Mouse (Mus musculus): ENCODE measurements around the gene Blcap. TPM values are rescaled to one million over a fixed set of nuclear protein-coding genes. Genes with fewer than 3 reads are reported as not detected.
"Not testable (repeated sequence)": the region's sequence is repeated elsewhere in the genome, so short reads cannot be mapped to it uniquely, and the experiment has no call there.

The Blcap gene
- polyA plus RNA-seq (2012; rRNA removed) = 33.2 and 43.3 TPM in 2 replicates

DNA sequence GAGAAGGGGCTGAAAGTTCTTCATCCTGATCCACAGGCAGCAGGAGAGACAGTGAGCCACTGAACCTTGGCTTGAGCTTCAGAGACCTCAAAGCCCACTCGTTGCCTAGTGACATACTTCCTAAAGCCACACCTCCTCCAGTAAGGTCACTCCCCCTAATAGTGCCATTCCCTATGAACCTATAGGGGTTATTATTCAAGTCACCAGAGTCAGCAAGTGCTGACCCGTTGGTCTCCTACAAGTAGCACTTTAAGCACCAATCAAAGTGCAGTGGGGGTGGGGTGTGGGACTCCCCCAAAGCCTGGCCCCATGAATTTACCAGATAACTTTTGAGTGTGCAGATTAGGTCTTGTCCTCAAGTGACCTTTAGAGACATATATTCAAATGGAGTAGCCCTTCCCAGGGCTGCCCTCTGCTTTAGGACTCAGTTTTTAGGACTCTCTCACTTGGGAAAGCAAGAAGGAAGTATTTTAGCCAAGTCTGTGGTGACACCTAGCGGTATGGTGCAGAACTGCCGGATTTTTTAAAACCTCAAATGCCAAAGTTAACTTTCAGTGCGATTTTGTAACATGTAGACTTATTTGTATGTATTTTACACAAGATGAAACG lies at the start of gene Blcap:
Gene Blcap (minus strand): TSS at position 51 of the 609 bp plus-strand sequence.
- 11% methylated on average over 6 of the region's 6 CpGs for WGBS
- DNase-seq (ENCODE audit: low read depth, low spot score) = no peak

DNA sequence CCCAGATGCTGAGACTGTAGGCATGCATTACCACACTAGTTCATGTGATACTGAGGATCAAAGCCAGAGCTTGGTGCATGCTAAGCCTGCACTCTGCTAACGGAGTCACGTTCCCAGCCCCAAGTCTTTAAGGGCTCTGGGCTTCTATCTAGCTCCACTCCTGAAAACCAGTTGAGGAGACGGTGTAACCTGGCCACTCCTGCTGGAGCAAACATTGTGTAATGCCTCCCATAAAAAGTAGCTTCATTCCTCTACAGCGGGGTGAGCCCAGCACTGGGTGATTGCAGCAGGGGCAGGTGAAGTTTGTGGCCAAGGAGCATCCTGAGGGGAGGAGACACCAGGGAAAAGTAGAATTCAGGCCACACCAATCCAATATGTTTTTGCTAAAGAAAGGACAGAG lies 47.3 kb upstream of the Blcap start:
- 30% methylated on average over 4 of the region's 4 CpGs for WGBS
- DNase-seq (ENCODE audit: low read depth, low spot score) = no peak

DNA sequence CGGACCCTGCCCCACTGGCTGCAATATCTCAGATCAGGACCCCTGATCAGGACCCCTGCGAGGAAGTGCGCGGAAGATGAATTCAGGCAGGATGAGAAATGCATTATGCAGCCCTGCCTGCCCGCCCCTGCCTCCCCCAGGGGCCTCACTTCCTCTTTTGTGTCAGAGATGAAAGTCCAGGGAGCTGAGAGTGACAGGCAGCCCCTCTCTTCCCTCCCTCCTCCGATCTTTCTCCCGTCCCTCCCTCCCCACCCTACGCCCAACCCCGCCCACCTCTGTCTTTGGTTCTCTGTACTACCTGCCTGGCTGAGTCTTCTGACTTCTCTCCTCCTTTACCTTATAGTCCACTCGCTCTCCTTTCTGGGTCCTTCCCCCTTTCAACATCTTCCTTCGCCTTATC lies 42.9 kb upstream of the Blcap start:
- WGBS = 23% methylated on average over 11 of the region's 11 CpGs
- DNase-seq (ENCODE audit: low read depth, low spot score) = no peak

DNA sequence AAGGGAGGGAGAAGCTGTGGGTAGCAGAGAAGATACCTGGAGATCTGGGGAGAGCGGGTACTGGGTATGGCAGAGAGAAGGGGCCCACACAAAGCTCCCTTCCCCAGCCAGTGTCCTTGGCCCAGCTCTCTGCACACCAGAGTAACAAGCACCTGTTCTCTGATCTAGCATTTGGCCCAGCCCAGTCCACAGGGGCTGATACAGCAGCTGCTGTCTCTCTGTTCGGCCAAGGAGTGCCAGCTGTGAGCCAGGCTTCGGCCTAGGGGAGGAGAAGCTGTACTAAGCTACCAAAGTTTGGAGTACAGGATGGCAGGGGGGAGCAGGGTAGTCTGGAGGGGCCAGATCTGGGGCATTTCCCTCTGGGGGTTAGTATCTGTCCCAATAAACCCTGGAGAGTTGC lies 40.7 kb upstream of the Blcap start:
- no peak for DNase-seq (ENCODE audit: low read depth, low spot score)
- 62% methylated on average over 3 of the region's 3 CpGs for WGBS

DNA sequence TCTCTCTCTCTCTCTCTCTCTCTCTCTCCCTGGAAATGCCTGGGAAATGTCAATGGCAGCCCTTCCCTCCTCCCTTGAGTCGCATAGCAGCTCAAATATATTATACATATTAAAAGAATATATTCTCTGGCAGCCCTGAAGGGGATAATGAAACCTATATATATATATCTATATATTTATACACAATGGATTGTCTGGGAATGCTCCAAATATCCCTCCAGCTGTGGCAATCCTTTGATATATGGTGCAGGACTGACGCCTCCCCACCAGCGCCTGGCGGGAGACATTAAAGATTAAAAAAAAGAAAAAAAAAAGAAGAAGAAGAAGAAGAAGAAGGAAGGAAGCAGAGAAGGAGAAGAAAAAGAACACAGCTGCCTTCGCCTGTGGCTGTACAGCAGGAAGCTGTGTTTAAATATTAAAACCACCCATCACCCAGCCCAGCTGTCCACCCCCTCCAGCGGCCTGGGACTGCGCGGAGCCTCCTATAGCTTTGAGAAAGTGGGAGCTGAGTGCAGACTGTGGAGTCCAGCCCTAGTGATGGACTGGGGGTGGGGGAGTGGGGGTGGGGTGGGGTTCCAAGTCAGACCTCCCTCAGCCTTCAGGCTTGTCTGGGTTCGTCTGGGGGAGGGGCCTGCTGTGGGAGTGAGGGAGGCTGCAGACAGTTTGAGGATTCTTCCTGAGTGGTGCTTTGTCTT lies 36.6 kb upstream of the Blcap start:
- DNase-seq (ENCODE audit: low read depth, low spot score) = no peak
- 40% methylated on average over 9 of the region's 9 CpGs for WGBS

DNA sequence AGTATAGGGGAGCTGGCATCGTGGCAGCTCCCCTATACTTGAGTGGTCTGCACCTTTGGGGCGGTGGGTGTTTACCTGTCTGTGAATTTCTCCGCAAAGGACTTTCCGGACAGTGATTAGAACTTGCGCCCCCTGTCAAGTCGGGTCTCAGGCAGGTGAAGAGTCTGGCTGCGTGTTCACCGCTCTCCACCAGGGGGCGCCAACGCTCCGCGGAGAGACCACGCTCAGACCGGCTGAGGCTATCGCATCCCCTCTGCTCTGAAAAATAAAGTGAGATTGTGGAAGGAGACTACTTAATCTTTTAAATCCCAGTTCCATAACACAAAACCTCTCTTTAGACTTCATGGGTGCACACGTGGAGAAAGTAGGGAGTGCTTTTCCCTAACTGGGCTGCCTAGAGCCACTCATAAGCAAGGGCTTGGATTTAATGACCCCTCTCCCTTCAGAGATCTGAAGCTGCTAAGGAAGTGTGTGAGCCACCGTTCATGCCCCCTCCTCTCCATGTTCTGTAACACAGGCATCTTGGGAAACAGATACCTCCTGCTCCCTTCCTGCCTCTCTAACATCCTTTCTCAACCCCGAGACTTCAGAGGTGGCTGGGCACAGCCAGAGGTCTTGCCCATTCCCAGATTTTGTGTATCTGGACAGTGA lies 34.1 kb upstream of the Blcap start:
- DNase-seq (ENCODE audit: low read depth, low spot score) = no peak
- 8% methylated on average over 18 of the region's 18 CpGs for WGBS

DNA sequence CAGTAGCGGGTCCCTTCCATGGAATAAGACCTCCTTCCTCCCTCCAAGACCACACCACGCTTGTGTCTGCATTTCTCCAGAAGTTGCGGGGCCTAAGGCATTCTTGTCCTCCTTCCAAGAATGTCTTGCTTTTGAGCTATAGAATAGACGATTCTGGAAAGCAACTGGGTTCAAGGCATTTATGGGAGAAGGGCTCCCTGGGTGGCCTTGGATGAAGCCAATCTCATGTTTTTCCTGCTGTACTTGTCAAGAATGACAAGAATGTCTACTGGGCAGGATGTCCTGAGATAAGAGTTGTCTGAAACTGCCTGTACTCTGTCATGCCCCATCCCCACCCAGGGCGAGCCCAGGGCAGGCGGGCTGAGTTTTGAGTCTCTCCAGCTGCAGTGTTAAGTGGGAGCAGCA lies 30.4 kb upstream of the Blcap start:
- no peak for DNase-seq (ENCODE audit: low read depth, low spot score)
- 60% methylated on average over 6 of the region's 6 CpGs for WGBS

DNA sequence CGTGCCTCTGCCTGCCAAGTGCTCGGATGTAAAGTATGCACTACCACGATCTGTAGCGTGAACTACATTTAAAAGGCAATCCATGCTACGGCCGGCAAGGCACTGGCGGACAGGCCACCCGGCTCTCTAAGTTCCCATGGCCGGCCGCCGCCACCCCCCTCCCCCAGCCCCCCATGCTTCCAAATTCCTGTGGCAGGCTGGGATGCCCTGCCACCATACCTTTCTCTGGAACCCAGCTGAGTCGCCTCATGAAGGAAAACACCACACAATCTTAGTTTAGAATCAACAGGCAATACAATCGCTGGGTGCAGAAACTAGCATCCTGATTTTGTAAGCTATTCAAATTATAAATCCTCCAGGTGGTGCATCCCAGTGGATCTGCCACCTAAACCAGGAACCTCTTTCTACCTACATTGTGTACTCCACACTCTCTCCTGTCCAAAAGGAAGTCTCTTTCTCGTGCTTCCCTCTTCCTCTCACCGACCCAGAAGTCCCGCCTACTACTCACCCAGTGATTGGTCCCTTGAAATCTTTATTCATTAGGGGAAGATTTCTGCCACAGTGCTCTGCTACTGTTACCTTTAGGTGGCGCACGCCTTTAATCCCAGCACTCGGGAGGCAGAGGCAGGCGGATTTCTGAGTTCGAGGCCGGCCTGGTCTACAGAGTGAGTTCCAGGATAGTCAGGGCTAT lies 25.9 kb upstream of the Blcap start:
- DNase-seq (ENCODE audit: low read depth, low spot score) = no peak
- 61% methylated on average over 22 of the region's 22 CpGs for WGBS

DNA sequence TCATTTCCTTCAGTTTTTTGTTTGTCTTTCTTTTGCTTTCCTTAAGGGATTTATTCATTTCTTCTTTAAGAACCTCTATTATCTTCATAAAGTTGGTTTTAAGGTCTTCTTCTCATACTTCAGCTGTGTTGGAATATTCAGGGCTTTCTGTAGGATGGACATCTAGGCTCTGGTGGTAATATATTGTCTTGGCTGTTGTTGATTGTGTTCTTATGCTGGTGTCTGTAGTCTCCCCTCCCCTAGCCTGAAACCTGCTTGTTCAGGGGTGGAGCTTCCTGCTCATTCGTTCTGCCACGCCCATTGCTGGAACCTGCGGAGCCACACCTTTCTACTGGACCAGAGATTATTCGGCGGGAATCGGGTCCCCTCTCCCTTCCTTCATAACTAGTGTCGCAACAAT lies 14.3 kb upstream of the Blcap start:
- WGBS = 23% methylated on average over 7 of the region's 7 CpGs
- not testable (repeated sequence) for DNase-seq (ENCODE audit: low read depth, low spot score)

DNA sequence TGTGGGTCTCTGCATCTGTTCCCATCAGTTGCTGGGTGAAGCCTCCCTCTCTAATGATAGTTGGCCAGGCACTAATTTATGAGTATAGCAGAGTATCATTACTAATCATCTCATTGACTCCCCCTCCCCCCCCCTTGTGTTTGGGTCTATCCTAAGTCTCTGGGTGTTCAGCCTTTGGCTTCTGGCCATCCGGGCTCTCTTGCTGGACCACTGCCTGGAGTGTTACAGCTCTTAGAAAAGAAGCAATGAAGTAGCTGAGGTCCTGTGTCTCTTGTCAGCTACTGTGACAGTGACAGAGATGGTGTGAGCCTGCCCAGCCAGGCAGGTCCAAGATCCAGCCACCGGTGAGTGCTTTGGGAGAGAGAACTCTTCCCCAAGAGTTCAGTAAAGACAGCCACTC lies 1.7 kb upstream of the Blcap start:
- WGBS = 57% methylated on average over 2 of the region's 2 CpGs
- no peak for DNase-seq (ENCODE audit: low read depth, low spot score)

DNA sequence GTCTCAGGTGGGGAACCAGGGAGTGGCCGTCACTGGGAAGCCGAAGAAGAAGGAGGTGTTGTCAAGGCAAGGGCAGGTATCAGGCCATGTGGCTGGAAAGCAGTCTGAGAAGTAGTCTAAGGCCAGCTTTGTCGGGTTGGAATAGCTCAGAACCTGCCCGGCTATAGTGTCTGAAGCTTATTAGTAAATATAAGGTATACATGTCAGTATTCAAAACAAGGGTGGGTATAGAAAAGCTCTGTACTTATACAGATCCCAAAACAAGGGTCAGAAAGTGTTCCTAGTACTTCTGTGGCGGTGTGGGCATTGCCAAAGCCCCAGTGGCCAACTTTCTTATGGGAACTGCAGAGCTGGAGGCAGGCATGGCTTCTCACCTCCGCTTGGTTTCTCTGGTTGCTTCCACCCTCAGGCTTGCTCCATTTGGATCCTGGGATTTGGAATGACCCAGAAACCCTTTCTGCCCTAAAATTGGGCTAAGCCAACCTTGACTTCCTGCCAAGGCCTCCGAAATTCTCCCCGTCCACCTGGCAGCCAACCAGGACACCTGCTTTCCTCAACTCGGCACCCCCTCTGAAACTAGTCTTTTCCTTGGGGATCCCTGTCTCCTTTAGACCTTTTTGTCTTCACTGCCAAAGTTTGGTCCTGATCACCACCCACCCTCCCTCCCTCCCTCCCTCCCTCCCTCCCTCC lies 1.1 kb downstream of the Blcap start:
- 47% methylated on average over 9 of the region's 9 CpGs for WGBS
- no peak for DNase-seq (ENCODE audit: low read depth, low spot score)

DNA sequence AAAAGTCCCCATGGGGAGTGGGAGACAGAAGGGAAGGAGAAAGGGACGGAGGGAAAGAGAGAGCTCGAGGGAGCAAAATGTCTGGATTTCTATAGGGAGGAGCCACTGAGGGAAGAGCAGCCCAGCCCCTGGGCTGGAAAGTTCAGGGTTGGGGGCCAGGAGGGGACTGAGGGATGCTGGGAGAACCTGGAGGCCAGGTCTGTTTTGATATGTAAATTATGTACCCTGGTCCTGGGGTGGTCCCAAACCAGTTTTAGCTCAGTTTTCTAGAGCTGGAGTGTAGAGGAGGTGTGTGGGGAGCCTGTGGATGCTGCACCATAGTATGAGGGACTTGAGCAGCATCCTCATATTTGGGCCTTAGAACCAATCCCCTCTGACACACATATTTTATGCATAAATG lies 2.2 kb downstream of the Blcap start:
- WGBS = 65% methylated on average over 2 of the region's 2 CpGs
- no peak for DNase-seq (ENCODE audit: low read depth, low spot score)

DNA sequence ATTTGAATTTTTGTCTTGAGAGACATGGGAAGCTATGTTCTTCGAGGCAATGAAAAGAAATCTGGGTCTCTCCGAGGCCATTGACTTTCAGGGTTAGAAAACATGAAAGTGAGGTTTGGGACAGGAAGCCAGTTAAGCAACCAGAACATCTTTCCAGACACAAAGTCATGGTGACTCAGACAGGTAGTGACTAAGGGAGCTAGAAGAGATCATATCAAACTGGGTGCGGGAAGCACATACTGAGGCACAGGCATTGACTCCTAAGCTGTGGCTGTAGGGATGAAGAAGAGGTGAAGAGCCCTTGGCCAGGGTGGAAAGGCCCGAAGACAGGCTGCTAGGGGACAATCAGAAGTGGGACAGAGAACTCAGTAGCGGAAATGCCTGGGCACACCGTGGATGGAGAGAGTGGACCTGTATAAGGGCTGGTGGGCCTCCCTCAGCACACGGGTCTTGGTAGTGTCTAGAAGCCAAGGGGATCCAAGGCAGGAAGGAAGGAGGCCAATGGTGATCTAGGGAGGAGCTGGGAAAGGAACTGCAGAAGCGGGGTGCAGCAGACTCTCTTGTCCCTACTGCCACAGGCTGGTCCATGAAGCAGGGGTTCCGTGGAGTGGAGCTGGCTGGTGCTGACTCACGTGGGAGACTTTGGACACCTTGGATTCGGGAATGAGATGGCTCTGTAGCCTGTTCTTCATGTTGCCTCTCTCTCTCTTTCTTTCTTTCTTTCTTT lies 3.7 kb downstream of the Blcap start:
- DNase-seq (ENCODE audit: low read depth, low spot score) = no peak
- 75% methylated on average over 11 of the region's 11 CpGs for WGBS

DNA sequence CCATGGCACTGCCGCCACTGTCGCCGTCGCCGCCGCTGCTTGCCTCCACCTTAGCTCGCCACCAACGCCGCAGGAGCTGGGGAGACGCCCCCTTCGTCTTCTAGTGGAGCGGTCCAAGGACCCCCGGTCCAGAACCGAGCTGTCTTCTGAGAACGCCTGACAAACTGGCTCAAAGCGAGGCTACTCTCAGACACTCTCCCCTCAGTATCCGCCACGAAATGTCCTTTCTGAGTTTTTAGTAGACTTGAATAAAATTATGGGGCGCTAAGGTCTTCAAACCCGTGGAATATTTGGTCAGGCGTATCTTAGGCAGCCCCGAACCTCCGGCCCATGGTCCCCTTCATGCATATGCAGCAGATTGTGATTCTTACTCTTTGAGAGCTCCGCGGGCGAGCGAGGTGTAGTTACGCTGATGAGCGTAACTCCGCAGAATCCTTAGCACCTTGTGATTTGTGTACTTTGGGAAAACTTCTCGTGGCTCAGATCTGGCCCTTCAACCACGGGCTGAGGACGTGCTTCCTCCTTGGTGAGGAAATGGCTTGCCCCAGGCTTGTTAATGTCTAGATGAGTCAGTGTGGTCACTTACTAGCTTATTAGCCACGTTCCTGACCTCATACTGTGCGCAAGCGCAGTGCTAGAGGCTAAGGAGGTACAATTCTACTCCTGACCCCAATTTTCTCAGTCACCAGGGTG lies 4.7 kb downstream of the Blcap start:
- WGBS = under 1% methylated on average over 36 of the region's 36 CpGs

DNA sequence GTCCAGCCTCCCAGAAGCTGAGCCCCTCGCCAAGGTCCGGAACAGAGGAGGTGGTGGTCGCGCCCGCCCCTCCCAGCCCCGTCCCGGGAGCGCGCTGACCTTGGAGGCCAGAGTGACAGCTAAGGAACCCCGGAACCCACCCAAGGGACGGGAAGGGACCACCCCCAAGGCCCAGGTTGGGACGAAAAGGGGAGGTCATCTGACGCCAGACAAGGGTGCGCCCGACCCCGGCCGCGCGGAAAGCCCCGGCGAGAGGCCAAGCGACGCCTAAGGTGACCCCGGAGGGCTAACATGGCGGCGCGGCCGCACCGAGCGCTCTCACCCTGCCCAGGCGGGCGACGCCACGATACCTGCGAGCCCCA lies 5.2 kb downstream of the Blcap start:
- under 1% methylated on average over 34 of the region's 35 CpGs for WGBS

More for the DNA sequence above, 4.7 kb downstream of the Blcap start:
- no peak for DNase-seq (ENCODE audit: low read depth, low spot score)

DNA sequence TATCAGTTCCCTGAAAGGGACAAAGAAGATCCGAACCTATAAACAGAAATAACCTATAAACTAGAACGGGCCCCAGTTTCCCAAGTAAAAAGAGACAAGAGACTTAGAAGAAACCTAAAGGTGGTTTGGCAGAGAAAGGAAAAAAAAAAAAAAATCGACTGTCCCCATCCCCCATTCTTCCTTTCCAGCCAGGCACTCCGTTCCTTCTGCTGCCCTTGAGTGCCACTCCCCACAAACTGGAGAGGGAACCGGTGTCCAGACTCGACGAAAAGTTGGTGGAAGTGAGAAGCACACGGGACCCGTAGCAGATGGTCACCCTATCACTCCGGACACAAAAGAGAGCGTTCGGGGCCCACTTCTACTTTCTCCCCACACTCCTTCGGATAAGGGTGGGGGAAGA lies 5.6 kb downstream of the Blcap start:
- under 1% methylated on average over 13 of the region's 13 CpGs for WGBS
- no peak for DNase-seq (ENCODE audit: low read depth, low spot score)

More for the DNA sequence above, 5.2 kb downstream of the Blcap start:
- no peak for DNase-seq (ENCODE audit: low read depth, low spot score)

DNA sequence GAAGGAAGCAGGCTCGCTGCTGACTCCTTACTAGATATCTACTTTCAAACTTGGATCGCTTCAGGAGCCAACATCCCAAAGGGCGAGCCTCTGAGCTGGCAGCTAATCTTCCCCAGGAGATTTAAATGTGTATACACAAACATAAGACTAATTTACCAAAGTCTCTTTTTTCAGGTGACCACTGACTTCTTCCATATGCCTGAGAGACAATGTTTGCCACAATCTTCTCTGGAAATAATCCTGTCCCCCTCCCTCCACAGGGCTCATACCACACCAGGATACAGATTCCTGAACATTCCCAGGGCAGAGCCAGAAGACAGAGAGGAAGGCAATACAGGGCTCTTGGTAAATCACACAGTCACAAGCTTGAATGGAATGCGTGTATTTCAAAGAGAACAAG lies 6.4 kb downstream of the Blcap start:
- 33% methylated on average over 4 of the region's 4 CpGs for WGBS
- no peak for DNase-seq (ENCODE audit: low read depth, low spot score)

DNA sequence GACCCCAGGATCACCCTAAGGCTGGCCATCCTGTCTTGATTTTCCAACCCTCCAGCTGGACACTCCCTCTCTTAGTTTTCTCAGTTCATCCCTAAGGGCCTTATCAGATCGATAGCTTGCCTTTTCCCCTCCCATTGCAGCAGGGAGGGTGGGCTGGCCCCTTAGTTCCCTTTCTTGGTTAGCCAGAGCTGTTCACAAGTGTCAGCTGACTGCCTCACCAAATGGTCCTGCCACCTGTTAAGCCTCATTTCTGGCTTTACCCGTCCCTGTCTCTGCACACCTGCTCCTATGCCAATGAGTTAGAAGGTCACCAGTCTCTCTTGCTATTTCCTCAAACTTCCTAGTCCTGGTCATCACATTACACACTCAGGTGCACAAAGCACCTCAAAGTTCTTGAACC lies 8.0 kb downstream of the Blcap start:
- DNase-seq (ENCODE audit: low read depth, low spot score) = no peak
- WGBS = 37% methylated on average over 2 of the region's 2 CpGs
